Mouse (Mus musculus): ENCODE measurements at regions not wholly inside any gene's neighbourhood (a gene's known extent, or its start where the extent isn't known, plus 50 kb on each side); places are given as distances from the start of the nearest gene placed in this dataset.
"Not testable (repeated sequence)": the region's sequence is repeated elsewhere in the genome, so short reads cannot be mapped to it uniquely, and the experiment has no call there.

GRCm38 (mm10) chr13:4858341-4858740 is 249.4 kb upstream of the Akr1e1 start:
- Histone ChIP-seq H3K4me3 (ENCODE audit: control insufficient read depth, insufficient read depth, low read length) (no peak overlapping the region), H3K27ac (ENCODE audit: control insufficient read depth, insufficient read depth, low read length) (no peak overlapping the region), H3K36me3 (ENCODE audit: control insufficient read depth, insufficient read depth, low read length) (no peaks in the 10 kb centered on the region), H3K27me3 (ENCODE audit: control insufficient read depth, insufficient read depth, low read length) (no peaks in the 10 kb centered on the region), H3K4me1 (replicated peaks; ENCODE audit: control insufficient read depth, insufficient read depth, low read length) (no peaks in the 10 kb centered on the region)
- TF ChIP-seq CTCF (IDR thresholded peaks at IDR 0.05; ENCODE audit: borderline replicate concordance, control insufficient read depth, extremely low read depth, insufficient read depth, low read length, poor library complexity) (no peak), POLR2A (IDR thresholded peaks at IDR 0.05; ENCODE audit: control insufficient read depth, extremely low read depth, insufficient read depth, low read length, poor library complexity) (no peak)
- 89% methylated on average over 1 of the region's 1 CpGs for WGBS
- no peak for DNase-seq

- not testable (repeated sequence) for H3K36me3 ChIP-seq (ENCODE audit: control insufficient read depth, insufficient read depth, low read length); H3K4me1 ChIP-seq (replicated peaks; ENCODE audit: control insufficient read depth, insufficient read depth, low read length); DNase-seq; H3K27me3 ChIP-seq (ENCODE audit: control insufficient read depth, insufficient read depth, low read length); H3K4me3 ChIP-seq (ENCODE audit: control insufficient read depth, insufficient read depth, low read length); H3K27ac ChIP-seq (ENCODE audit: control insufficient read depth, insufficient read depth, low read length)
- 86% methylated on average over 2 of the region's 2 CpGs for WGBS
These were observed 230.5 kb upstream of the Akr1e1 start for GRCm38 (mm10) chr13:4839481-4839880.

GRCm38 (mm10) chr13:4826756-4827155 is 217.8 kb upstream of the Akr1e1 start:
- WGBS, result 89% methylated on average over 3 of the region's 3 CpGs
- no peak overlapping the region for H3K27ac ChIP-seq (ENCODE audit: control insufficient read depth, insufficient read depth, low read length)
- no peaks in the 10 kb centered on the region for H3K36me3 ChIP-seq (ENCODE audit: control insufficient read depth, insufficient read depth, low read length)
- DNase-seq, result no peak
- H3K27me3 ChIP-seq (ENCODE audit: control insufficient read depth, insufficient read depth, low read length), result no peaks in the 10 kb centered on the region
- no peaks in the 10 kb centered on the region for H3K4me1 ChIP-seq (replicated peaks; ENCODE audit: control insufficient read depth, insufficient read depth, low read length)
- H3K4me3 ChIP-seq (ENCODE audit: control insufficient read depth, insufficient read depth, low read length), result no peak overlapping the region
- TF ChIP-seq POLR2A (IDR thresholded peaks at IDR 0.05; ENCODE audit: control insufficient read depth, extremely low read depth, insufficient read depth, low read length, poor library complexity), result no peak

- not testable (repeated sequence) for H3K4me1 ChIP-seq (replicated peaks; ENCODE audit: control insufficient read depth, insufficient read depth, low read length); H3K27ac ChIP-seq (ENCODE audit: control insufficient read depth, insufficient read depth, low read length); DNase-seq; H3K36me3 ChIP-seq (ENCODE audit: control insufficient read depth, insufficient read depth, low read length); H3K27me3 ChIP-seq (ENCODE audit: control insufficient read depth, insufficient read depth, low read length); H3K4me3 ChIP-seq (ENCODE audit: control insufficient read depth, insufficient read depth, low read length)
- 96% methylated on average over 1 of the region's 1 CpGs for WGBS
These were observed 216.8 kb upstream of the Akr1e1 start for GRCm38 (mm10) chr13:4825749-4826148.

- no peaks in the 10 kb centered on the region for H3K36me3 ChIP-seq (ENCODE audit: control insufficient read depth, insufficient read depth, low read length)
- 96% methylated on average over 2 of the region's 2 CpGs for WGBS
- TF ChIP-seq CTCF (IDR thresholded peaks at IDR 0.05; ENCODE audit: borderline replicate concordance, control insufficient read depth, extremely low read depth, insufficient read depth, low read length, poor library complexity) (no peak), POLR2A (IDR thresholded peaks at IDR 0.05; ENCODE audit: control insufficient read depth, extremely low read depth, insufficient read depth, low read length, poor library complexity) (no peak)
- no peak for DNase-seq
- no peaks in the 10 kb centered on the region for H3K27me3 ChIP-seq (ENCODE audit: control insufficient read depth, insufficient read depth, low read length)
- H3K27ac ChIP-seq (ENCODE audit: control insufficient read depth, insufficient read depth, low read length), result no peak overlapping the region
- no peak overlapping the region for H3K4me3 ChIP-seq (ENCODE audit: control insufficient read depth, insufficient read depth, low read length)
- no peaks in the 10 kb centered on the region for H3K4me1 ChIP-seq (replicated peaks; ENCODE audit: control insufficient read depth, insufficient read depth, low read length)
These were observed 197.9 kb upstream of the Akr1e1 start for GRCm38 (mm10) chr13:4806876-4807275.

- 98% methylated on average over 14 of the region's 14 CpGs for WGBS
- DNase-seq, result no peak
- no peaks in the 10 kb centered on the region for H3K36me3 ChIP-seq (ENCODE audit: control insufficient read depth, insufficient read depth, low read length)
- no peaks in the 10 kb centered on the region for H3K27me3 ChIP-seq (ENCODE audit: control insufficient read depth, insufficient read depth, low read length)
- no peak for TF ChIP-seq CTCF (IDR thresholded peaks at IDR 0.05; ENCODE audit: borderline replicate concordance, control insufficient read depth, extremely low read depth, insufficient read depth, low read length, poor library complexity)
- TF ChIP-seq POLR2A (IDR thresholded peaks at IDR 0.05; ENCODE audit: control insufficient read depth, extremely low read depth, insufficient read depth, low read length, poor library complexity), result no peak
- no peak overlapping the region for H3K4me3 ChIP-seq (ENCODE audit: control insufficient read depth, insufficient read depth, low read length)
- H3K27ac ChIP-seq (ENCODE audit: control insufficient read depth, insufficient read depth, low read length), result no peak overlapping the region
- no peaks in the 10 kb centered on the region for H3K4me1 ChIP-seq (replicated peaks; ENCODE audit: control insufficient read depth, insufficient read depth, low read length)
These were observed 191.7 kb upstream of the Akr1e1 start for GRCm38 (mm10) chr13:4800666-4801065.

- Histone ChIP-seq H3K4me1 (replicated peaks; ENCODE audit: control insufficient read depth, insufficient read depth, low read length) (no peaks in the 10 kb centered on the region), H3K36me3 (ENCODE audit: control insufficient read depth, insufficient read depth, low read length) (no peaks in the 10 kb centered on the region), H3K4me3 (ENCODE audit: control insufficient read depth, insufficient read depth, low read length) (no peak overlapping the region), H3K27ac (ENCODE audit: control insufficient read depth, insufficient read depth, low read length) (no peak overlapping the region), H3K27me3 (ENCODE audit: control insufficient read depth, insufficient read depth, low read length) (no peaks in the 10 kb centered on the region)
- TF ChIP-seq CTCF (IDR thresholded peaks at IDR 0.05; ENCODE audit: borderline replicate concordance, control insufficient read depth, extremely low read depth, insufficient read depth, low read length, poor library complexity) (no peak), POLR2A (IDR thresholded peaks at IDR 0.05; ENCODE audit: control insufficient read depth, extremely low read depth, insufficient read depth, low read length, poor library complexity) (no peak)
- no peak for DNase-seq
- WGBS, result 91% methylated on average over 2 of the region's 2 CpGs
These were observed 182.2 kb upstream of the Akr1e1 start for GRCm38 (mm10) chr13:4791139-4791538.

All from thymus, adult 2 months (tissue).